In the genomic region with DNA sequence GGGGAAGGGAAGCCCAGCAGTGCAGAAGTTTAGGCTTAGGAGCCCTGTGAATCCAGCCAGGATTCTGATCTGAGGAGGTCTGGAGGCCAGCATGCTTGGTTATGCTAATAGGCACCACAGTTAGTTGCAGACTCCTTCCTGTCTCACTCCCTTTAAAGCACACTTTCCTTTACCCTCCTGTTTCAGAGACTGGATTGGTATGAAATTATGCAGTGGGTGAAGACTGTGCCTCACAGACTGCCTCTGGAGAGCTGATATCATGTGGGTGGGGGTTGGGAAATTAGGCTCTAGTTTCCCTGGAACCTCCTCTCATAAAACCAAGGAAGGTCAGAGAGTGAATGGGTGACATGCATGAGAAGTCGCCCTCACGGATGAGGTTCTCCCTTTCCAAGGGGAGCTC, we compare ENCODE assay signal across 28 mouse cellular contexts.
A peak's percentile ranks its signal among the peaks of the same experiment; 100 is the strongest.
DNase-seq lines count a peak whose midpoint lies in the region; ATAC-seq and TF ChIP-seq lines count a peak whose summit lies in the region.
"Had no signal": no experiment of that assay in that cellular context is flagged by ENCODE, and none has a peak within 500 bp of the region (broad histone marks: within the 10 kb centered on the region; RNA-seq: fewer than 3 reads in every experiment).

No protein-coding gene starts in this region.

- H3K9ac ChIP-seq in heart, embryonic 13.5 days = peak overlapping the region; percentile 29; the same call in 1 of the 2 replicates
- H3K9ac ChIP-seq in heart, adult 2 months (ENCODE audit: low read depth, low read length) = no peak overlapping the region
- H3K9ac ChIP-seq in kidney, embryonic 14.5 days (ENCODE audit: low read depth, low read length) = no peak overlapping the region
- no peak overlapping the region for H3K9ac ChIP-seq in midbrain, embryonic 11.5 days (ENCODE audit: low read length)
- H3K9ac ChIP-seq: embryonic facial prominence, embryonic 13.5 days; embryonic facial prominence, embryonic 15.5 days; forebrain, embryonic 12.5 days had no signal

- TF ChIP-seq EP300 in heart, adult 2 months (IDR thresholded peaks at IDR 0.05; ENCODE audit: insufficient read depth, low read depth, low read length) = no peak

- no peaks in the 10 kb centered on the region for H3K79me2 ChIP-seq in heart, adult 2 months (replicated peaks; ENCODE audit: control insufficient read depth, insufficient read depth, low read length)

- no peak overlapping the region for H3K4me3 ChIP-seq in heart, embryonic 13.5 days
- no peak overlapping the region for H3K4me3 ChIP-seq in heart, adult 2 months
- H3K4me3 ChIP-seq in kidney, embryonic 14.5 days (ENCODE audit: low read length) = no peak overlapping the region
- H3K4me3 ChIP-seq in midbrain, embryonic 11.5 days (ENCODE audit: low read depth, low read length) = no peak overlapping the region
- no peak overlapping the region for H3K4me3 ChIP-seq in midbrain, embryonic 10.5 days
- H3K4me3 ChIP-seq: embryonic facial prominence, embryonic 13.5 days; embryonic facial prominence, embryonic 15.5 days; erythroblast, embryonic 14.5 days; forebrain, embryonic 10.5 days; forebrain, embryonic 12.5 days had no signal

- TF ChIP-seq POLR2A in heart, adult 2 months (IDR thresholded peaks at IDR 0.05; ENCODE audit: insufficient read depth, low read depth, low read length) = no peak

- H3K4me1 ChIP-seq in heart, embryonic 13.5 days = peaks cover 7% of the 10 kb centered on the region
- H3K4me1 ChIP-seq in heart, adult 2 months (ENCODE audit: control insufficient read depth, insufficient read depth, low read length) = no peaks in the 10 kb centered on the region
- no peaks in the 10 kb centered on the region for H3K4me1 ChIP-seq in kidney, embryonic 14.5 days (ENCODE audit: control insufficient read depth, insufficient read depth, low read length)
- no peaks in the 10 kb centered on the region for H3K4me1 ChIP-seq in midbrain, embryonic 11.5 days (ENCODE audit: control insufficient read depth, insufficient read depth, low read length)
- peaks cover 6% of the 10 kb centered on the region for H3K4me1 ChIP-seq in midbrain, embryonic 10.5 days
- H3K4me1 ChIP-seq: embryonic facial prominence, embryonic 13.5 days; embryonic facial prominence, embryonic 15.5 days had no signal

- WGBS in heart, embryonic 13.5 days = 91% methylated on average over 2 of the region's 2 CpGs
- 92% methylated on average over 2 of the region's 2 CpGs for WGBS in heart, adult 2 months
- 35% methylated on average over 2 of the region's 2 CpGs for WGBS in kidney, embryonic 14.5 days
- 61% methylated on average over 2 of the region's 2 CpGs for WGBS in midbrain, embryonic 11.5 days
- 58% methylated on average over 2 of the region's 2 CpGs for WGBS in midbrain, embryonic 10.5 days

- intact Hi-C loops in heart, adult 2 months (cut with DNase I) = no loop called here

- ATAC-seq in heart, embryonic 13.5 days (ENCODE audit: extremely low read depth, insufficient number of reproducible peaks, low FRiP score, low TSS enrichment) = no peak
- peak; percentile 60; the same call in 1 of the 2 replicates for ATAC-seq in kidney, embryonic 14.5 days (ENCODE audit: low FRiP score, low TSS enrichment)
- ATAC-seq in midbrain, embryonic 11.5 days (ENCODE audit: low FRiP score) = no peak
- ATAC-seq: CD4-positive, CD25-positive, alpha-beta regulatory T cell, adult 4 months; forebrain, embryonic 14.5 days; Patski had no signal

- DNase-seq in heart, adult 2 months = no peak
- DNase-seq in kidney, adult 11 months = no peak
- peak; percentile 75 for DNase-seq in midbrain, embryonic 11.5 days (ENCODE audit: low spot score, missing footprints)
- no peak for DNase-seq in midbrain, embryonic 10.5 days (ENCODE audit: low spot score)
- peak; percentile 15 for DNase-seq in R1 (ENCODE audit: low read depth, low spot score)
- DNase-seq: adrenal gland, adult 2 months; adrenal gland, postnatal 10 days; adrenal gland, postnatal 25 days; B cell, adult 2 months; cerebellum, adult 11 months; cerebellum, adult 18-20 months; cerebellum, adult 8-10 months; cerebellum, adult 9-11 months; cerebellum, postnatal 14 days; cerebellum, postnatal 36 days; embryo, embryonic 11 days had no signal

- H3K27me3 ChIP-seq in heart, embryonic 13.5 days (replicated peaks) = no peaks in the 10 kb centered on the region
- H3K27me3 ChIP-seq in heart, adult 2 months (ENCODE audit: control insufficient read depth, insufficient read depth, low read length) = no peaks in the 10 kb centered on the region
- H3K27me3 ChIP-seq in kidney, embryonic 14.5 days (ENCODE audit: control insufficient read depth, insufficient read depth, low read length) = no peaks in the 10 kb centered on the region
- H3K27me3 ChIP-seq in midbrain, embryonic 11.5 days (ENCODE audit: control insufficient read depth, insufficient read depth, low read length) = no peaks in the 10 kb centered on the region
- no peaks in the 10 kb centered on the region for H3K27me3 ChIP-seq in midbrain, embryonic 10.5 days (ENCODE audit: low read depth, poor library complexity, severe bottlenecking)
- H3K27me3 ChIP-seq: CH12.LX; embryonic facial prominence, embryonic 13.5 days; embryonic facial prominence, embryonic 15.5 days; forebrain, embryonic 12.5 days; Patski had no signal

- H3K36me3 ChIP-seq in heart, embryonic 13.5 days = peaks cover 24% of the 10 kb centered on the region
- no peaks in the 10 kb centered on the region for H3K36me3 ChIP-seq in heart, adult 2 months (ENCODE audit: control insufficient read depth, insufficient read depth, low read length)
- no peaks in the 10 kb centered on the region for H3K36me3 ChIP-seq in kidney, embryonic 14.5 days (ENCODE audit: control insufficient read depth, insufficient read depth, low read length)
- H3K36me3 ChIP-seq in midbrain, embryonic 11.5 days (ENCODE audit: control insufficient read depth, insufficient read depth, low read length) = no peaks in the 10 kb centered on the region
- no peaks in the 10 kb centered on the region for H3K36me3 ChIP-seq in midbrain, embryonic 10.5 days
- H3K36me3 ChIP-seq: embryonic facial prominence, embryonic 13.5 days; embryonic facial prominence, embryonic 15.5 days; forebrain, embryonic 10.5 days; forebrain, embryonic 12.5 days; G1E had no signal

- H3K4me2 ChIP-seq in heart, embryonic 13.5 days = no peak overlapping the region
- H3K4me2 ChIP-seq in kidney, embryonic 14.5 days (replicated peaks; ENCODE audit: low read depth, low read length) = no peak overlapping the region
- H3K4me2 ChIP-seq in midbrain, embryonic 11.5 days = no peak overlapping the region
- H3K4me2 ChIP-seq: embryonic facial prominence, embryonic 13.5 days; embryonic facial prominence, embryonic 15.5 days; forebrain, embryonic 12.5 days had no signal

- H3K9me3 ChIP-seq in heart, embryonic 13.5 days = no peaks in the 10 kb centered on the region
- no peaks in the 10 kb centered on the region for H3K9me3 ChIP-seq in kidney, embryonic 14.5 days (ENCODE audit: control insufficient read depth, low read length)
- H3K9me3 ChIP-seq in midbrain, embryonic 11.5 days (ENCODE audit: control insufficient read depth, low read length) = no peaks in the 10 kb centered on the region
- H3K9me3 ChIP-seq in midbrain, embryonic 10.5 days (replicated peaks) = no peaks in the 10 kb centered on the region
- H3K9me3 ChIP-seq: embryonic facial prominence, embryonic 13.5 days; embryonic facial prominence, embryonic 15.5 days; forebrain, embryonic 10.5 days; forebrain, embryonic 12.5 days; G1E had no signal

- no peak overlapping the region for H3K27ac ChIP-seq in heart, embryonic 13.5 days (replicated peaks)
- no peak overlapping the region for H3K27ac ChIP-seq in heart, adult 2 months
- H3K27ac ChIP-seq in kidney, embryonic 14.5 days (ENCODE audit: low read depth, low read length) = no peak overlapping the region
- no peak overlapping the region for H3K27ac ChIP-seq in midbrain, embryonic 11.5 days (ENCODE audit: low read depth, low read length)
- H3K27ac ChIP-seq in midbrain, embryonic 10.5 days (replicated peaks) = no peak overlapping the region
- H3K27ac ChIP-seq: embryonic facial prominence, embryonic 13.5 days; embryonic facial prominence, embryonic 15.5 days; forebrain, embryonic 10.5 days; forebrain, embryonic 12.5 days had no signal

- TF ChIP-seq CTCF in heart, adult 2 months (IDR thresholded peaks at IDR 0.05) = no peak

Comparison
In these comparisons a context has a peak if more than half of its experiments do, and no peak if none do; other contexts are left out.
1. DNase-seq: peak in midbrain, embryonic 11.5 days (single experiment) and R1 (single experiment); none in heart, adult 2 months (0 of 2), kidney, adult 11 months (single experiment) and midbrain, embryonic 10.5 days (single experiment).